Mouse (Mus musculus): Measurements from ENCODE around the gene Tspan15.

The Tspan15 gene

GRCm38 (mm10) chr10:62231395-62231732 lies 313 bp upstream of the Tspan15 start:
- DNase-seq (ENCODE audit: extremely low spot score), result no peak

DNA sequence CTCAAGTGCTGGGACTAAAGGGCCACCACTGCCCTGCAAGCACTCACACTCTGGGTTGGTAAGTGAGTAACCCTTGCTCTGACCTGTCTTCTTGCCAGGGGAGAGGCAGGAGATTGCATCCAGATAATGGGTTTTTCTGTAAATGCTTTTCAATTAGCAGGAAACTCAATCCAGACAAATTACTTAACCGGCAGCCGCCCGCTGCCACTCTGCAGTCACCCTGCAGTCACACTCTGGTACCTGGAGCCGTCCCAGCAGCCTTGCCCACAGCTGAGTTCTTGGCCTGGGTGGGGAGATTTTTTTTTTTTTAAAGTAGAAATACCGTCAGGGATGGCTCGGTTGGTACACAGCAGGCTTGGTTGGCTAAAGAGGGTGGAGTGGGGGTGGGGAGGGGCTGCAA lies 2.9 kb downstream of the Tspan15 start:
- DNase-seq (ENCODE audit: extremely low spot score), result no peak

DNA sequence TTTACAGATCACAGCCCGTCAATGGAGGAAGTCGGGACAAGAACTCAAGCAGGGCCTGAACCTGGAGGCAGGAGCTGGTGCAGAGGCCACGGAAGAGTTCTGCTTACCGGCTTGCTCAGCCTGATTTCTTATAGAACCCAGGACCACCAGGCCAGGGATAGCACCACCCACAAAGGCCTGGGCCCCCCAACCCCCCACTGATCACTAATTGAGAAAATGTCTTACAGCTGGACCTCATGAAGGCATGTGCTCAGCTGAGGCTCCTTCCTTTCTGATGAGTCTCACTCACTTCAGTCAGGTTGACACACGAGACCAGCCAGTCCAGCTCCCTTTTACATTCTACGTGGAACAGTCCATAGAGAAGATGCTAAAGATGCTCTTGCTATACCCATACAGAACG lies 5.2 kb downstream of the Tspan15 start:
- no peak for DNase-seq (ENCODE audit: extremely low spot score)

DNA sequence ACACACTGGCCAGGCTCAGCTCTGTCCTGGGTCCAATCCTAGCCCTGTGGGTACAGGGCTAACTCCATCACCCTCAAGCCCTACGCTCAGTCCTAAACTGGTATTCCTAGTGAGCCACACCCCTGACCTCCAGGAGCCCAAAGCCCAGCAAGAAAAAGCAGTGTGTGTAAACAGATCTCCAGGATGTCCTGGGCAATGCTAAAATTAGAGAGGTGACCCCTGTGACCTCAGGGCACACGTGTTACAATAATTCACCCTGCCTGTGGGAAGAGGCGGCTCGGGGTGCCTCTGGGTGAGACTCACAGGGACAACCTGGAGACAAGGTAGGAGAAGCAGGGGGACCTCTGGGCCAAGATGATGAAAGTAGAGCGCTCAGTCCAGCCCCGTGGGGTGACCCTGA lies 6.8 kb downstream of the Tspan15 start:
- no peak for DNase-seq (ENCODE audit: extremely low spot score)

GRCm38 (mm10) chr10:62222777-62223176 lies 8.3 kb downstream of the Tspan15 start:
- no peak for DNase-seq (ENCODE audit: extremely low spot score)

GRCm38 (mm10) chr10:62221647-62222046 lies 9.4 kb downstream of the Tspan15 start:
- DNase-seq (ENCODE audit: extremely low spot score), result no peak

DNA sequence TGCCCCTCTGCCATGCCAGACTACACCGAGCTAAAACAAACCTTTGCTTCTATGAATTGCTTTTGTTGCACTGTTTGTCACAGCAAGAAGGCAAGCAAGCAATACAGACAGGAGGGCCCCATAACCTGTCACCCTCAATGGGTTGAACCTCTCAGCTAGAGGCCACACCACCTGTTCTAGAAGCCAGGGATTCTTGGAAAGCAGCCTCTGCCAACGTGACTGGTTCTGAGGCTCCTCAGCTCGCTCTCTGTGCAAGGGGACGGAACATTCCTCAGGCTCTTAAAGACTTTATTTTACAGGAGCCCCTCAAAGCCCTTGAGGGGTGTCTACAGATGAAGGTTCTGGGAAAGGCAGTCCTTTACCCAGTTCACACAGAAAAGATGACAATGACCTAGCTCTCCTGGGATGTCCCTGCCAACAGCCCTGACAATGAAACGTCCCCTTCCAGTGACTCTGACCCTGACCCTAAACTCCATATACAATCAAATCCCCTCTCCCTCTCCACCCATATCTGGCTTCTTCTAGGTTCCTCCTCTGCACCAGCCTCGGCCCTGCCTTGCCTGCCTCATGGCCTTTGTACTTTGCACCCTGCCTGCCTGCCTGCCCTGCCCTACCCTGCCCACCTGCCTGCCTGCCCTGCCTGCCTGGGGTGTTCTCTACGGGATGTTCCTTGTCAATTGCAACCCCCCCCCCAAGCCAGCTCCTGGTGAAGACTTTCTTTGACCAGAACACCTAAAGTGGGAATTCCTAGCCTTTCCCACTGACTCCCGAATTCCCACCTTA lies 10.1 kb downstream of the Tspan15 start:
- DNase-seq (ENCODE audit: extremely low spot score), result no peak

GRCm38 (mm10) chr10:62218789-62219172 lies 12.3 kb downstream of the Tspan15 start:
- DNase-seq (ENCODE audit: extremely low spot score), result no peak

DNA sequence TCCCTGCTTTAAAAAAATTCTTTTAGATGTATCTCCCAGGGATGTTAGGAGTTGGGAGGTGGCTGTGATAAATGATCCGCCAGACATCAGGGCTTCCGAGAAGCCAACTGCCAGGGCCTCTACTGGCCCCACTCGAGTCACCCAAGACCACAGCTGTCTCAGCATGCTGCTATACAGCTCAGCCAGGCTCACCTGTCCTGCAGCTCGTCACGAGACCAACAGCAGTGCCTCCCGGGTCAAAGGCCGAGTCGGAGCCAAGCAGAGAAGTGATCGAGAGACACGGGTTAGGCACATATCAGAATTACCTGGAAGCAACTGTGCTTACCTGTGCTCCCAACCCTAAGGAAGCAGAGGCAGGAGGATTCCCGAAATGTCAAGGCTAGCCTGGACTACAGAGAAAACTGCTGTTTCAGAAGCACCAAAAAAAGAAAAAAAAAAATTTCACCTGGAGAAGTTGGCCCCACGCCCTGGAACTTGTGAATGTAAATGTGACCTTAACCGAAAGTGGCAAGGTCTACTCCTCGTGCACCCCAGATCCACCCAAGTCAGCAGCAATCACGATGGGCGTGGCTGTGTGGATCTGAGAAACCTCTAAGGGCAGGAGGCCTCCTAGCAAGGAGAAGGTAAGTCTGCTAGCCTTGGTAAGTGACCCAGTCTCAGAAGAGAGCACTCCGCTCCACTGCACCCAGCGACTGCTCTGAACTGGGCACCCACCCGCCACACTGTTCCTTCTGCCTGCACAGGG lies 12.8 kb downstream of the Tspan15 start:
- DNase-seq (ENCODE audit: extremely low spot score), result no peak

GRCm38 (mm10) chr10:62217196-62217595 lies 13.9 kb downstream of the Tspan15 start:
- DNase-seq (ENCODE audit: extremely low spot score), result no peak

GRCm38 (mm10) chr10:62216595-62216994 lies 14.5 kb downstream of the Tspan15 start:
- no peak for DNase-seq (ENCODE audit: extremely low spot score)

DNA sequence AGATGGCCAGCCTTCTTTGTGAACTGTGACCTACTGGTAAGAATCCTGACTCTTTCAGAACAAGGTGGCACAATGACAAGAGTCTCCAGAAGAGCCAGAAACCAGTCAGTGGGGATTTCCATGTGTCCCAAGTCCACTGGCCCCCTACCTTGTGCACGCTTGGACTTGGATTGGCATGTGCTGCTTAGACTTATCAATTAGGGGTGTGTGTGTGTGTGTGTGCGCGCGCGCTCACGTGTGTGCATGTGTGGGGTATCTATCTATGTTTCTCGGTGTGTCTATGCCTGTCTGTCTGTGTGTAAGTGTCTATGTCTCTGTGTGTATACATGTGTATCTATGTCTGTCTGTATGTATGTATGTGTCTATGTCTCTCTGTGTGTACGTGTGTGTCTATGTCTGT lies 15.4 kb downstream of the Tspan15 start:
- DNase-seq (ENCODE audit: extremely low spot score), result no peak

DNA sequence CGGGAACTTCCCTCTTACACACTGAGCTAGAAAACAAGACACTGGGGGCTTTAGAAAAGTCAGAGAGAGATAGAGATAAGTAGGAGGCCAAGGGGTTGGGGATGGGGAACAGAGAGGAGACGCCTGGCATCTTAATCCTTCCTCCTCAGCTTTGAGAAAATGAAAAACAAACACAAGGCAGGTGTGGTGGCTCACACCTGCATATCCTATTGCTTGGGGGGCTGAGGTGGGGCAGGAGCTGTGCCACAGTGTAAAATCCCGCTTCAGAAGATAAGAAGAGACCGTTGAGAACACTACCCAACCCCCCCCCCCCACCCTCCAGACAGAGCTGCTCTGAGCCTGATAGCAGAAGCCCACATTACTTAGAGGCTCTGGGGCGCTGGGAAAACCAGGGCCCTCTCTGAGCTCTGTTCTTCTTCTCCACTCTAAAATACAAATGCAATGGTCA lies 15.9 kb downstream of the Tspan15 start:
- DNase-seq (ENCODE audit: extremely low spot score), result no peak

GRCm38 (mm10) chr10:62211310-62211709 lies 19.7 kb downstream of the Tspan15 start:
- DNase-seq (ENCODE audit: extremely low spot score), result no peak

DNA sequence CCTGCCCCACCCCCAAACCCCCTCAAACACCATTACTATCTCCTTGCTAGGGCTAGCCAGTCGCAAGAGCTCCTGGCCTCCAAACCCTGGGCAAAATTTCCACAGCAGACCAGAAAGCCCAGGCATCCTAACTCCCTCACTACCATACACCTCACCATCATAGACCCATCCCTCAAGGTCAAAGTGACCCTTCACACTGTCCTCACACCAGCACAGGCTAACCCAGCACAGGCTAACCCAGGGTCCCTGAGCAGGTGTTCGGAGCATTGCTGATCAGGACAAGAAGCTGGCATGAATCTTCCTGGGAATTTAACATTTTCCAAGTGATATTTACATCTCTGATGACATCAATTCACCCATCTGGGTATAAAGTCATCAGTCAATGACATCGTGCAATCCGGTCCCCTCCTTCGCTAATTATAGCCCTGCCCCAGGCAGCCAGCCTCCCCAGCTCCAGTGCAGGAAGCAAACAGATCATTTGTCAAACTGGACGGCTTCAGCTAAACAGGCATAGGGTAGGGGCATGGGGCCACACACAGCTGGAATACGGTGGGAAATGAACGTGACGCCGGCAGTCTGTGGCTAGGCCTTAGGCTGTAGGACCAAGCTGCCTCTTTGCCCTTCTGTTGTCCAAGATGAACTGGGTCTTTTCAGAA lies 22.7 kb downstream of the Tspan15 start:
- DNase-seq (ENCODE audit: extremely low spot score), result no peak

DNA sequence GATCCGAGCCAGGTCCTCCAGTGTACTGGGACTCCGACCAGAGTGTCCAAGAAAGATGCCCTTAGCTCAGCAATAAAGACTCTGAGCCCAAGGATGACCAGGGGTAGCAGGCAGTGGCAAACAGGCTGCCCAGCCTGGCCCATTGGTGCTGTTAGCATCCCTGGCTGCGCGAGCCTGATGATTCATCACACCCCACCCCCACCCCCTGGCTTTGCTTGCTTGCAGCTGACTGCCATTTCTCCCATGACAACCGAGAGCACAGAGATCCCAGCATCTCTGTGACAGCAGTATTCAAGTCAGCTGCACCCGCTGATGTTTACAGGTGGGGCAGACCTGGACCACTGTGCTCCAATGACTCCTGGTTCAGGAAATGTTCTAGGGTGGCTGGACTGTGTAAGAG lies 28.5 kb downstream of the Tspan15 start:
- DNase-seq (ENCODE audit: extremely low spot score), result no peak

GRCm38 (mm10) chr10:62198891-62199290 lies 32.2 kb downstream of the Tspan15 start:
- DNase-seq (ENCODE audit: extremely low spot score), result no peak

DNA sequence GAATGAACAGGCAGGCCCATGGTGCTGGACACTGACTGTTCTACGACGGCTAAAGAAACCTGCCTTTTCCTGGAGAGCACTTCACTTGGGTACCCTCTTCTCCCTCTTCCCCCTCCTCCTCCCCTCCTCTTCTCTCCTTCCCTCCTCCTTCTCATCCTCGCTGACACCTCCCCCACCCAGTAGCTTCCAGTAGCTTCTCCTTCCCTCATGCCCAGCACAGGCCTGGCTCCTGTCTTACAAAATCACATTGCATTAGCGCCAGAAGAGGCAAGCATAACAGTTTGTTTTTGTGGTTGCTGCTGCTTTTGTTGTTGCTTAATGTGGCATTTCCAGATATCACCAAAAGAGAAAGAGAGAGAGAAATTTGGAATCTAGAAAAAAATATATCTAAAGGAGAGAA lies 33.6 kb downstream of the Tspan15 start:
- DNase-seq (ENCODE audit: extremely low spot score), result no peak

DNA sequence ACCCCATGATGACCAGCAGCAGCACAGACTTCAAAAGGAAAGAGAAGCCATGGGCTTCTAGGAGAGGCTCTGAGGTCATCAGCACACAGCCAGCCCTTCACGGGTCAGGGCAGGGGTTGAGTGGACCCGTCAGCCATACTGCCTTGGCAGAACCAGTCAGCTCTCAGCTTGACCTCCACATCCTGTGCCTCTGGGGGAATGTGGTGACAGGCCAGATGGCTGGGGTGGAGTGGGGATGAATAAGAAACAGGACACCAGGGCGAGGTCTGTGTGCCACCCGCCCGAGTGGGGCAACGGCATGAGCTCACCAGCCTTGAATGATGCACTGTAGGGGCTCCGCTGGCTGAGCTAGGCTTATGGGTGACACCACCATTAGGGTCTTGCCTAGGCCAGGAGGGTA lies 35.7 kb downstream of the Tspan15 start:
- no peak for DNase-seq (ENCODE audit: extremely low spot score)

- DNase-seq (ENCODE audit: extremely low spot score), result no peak
Measured at GRCm38 (mm10) chr10:62194946-62195345, 36.1 kb downstream of the Tspan15 start.

DNA sequence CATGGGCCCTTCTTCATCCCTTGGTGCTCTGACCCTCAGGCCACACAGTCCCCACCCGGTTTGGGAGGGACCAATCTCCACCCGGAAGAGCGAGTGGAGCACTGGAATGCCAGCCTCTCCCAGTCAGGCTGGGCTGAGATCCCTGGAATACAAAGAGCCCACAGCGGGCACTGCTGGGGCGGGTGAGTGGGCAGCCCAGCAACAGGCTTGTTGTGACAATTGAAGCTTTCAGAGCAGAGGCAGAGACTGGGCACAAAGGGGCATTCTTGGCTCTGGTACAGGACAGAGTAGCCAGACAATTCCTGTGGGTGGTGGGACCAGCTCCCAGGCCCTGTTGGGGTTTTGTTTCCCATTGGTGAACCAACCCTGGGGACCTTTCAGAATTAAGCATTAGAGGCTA lies 36.6 kb downstream of the Tspan15 start:
- DNase-seq (ENCODE audit: extremely low spot score), result no peak

DNA sequence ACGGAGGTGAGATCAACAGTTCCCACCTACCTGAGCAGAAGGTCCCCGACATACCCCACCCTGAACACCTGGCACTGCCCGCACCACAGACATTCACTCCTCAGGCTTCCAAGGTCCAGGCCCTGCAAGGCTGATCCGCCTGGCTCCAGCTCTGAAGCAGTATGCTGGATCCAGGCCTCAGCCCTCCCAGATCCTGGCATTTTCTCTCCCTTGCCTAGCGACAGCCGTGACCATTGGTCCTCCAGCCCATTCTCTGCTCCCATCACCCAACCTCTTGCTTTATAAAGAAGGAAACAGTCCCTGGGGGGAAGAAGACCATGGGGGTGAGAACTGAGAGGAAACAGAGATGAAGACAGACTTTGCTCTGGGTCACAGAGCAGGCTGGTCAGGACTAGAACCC lies 37.0 kb downstream of the Tspan15 start:
- no peak for DNase-seq (ENCODE audit: extremely low spot score)

GRCm38 (mm10) chr10:62192701-62193157 lies 38.3 kb downstream of the Tspan15 start:
- DNase-seq (ENCODE audit: extremely low spot score), result no peak
